Mouse (Mus musculus) small intestine, adult 2 months (tissue): ENCODE measurements around the gene 4833439L19Rik.

Experiments used
- CTCF ChIP-seq: fragments of 200-500 bp; IDR thresholded peaks from 2 replicates; pipeline ENCODE4 v1.5.1; 2012; ENCODE audit warnings: low read depth, mild to moderate bottlenecking, control low read depth, inconsistent platforms, low read length, moderate library complexity, mixed read lengths; ENCODE audit not compliant: insufficient replicate concordance, insufficient read length; ENCODE audit errors: extremely low read depth
- POLR2A ChIP-seq: fragments of 200-500 bp; IDR thresholded peaks from 2 replicates; pipeline ENCODE4 v1.6.1; 2012; ENCODE audit warnings: low read depth, mild to moderate bottlenecking, control low read depth, inconsistent platforms, low read length, moderate library complexity

GRCm38 (mm10) chr13:54501957-54502690, 63.1 kb downstream of the 4833439L19Rik start:
- TF ChIP-seq POLR2A, result no peak
- no peak for TF ChIP-seq CTCF
